Mouse (Mus musculus): ENCODE results near the gene Dpm3. TPM values are rescaled to one million over a fixed set of nuclear protein-coding genes. Genes with fewer than 3 reads are reported as not detected.
A peak's percentile ranks its signal among the peaks of the same experiment; 100 is the strongest.

Dpm3 gene
- polyA plus RNA-seq, 1 experiment from 2014 or later: 94.1 TPM

GRCm38 (mm10) chr3:89245688-89246171 is 13.4 kb upstream of the Dpm3 start, which contains the start of gene Krtcap2:
Gene Krtcap2, plus strand, starts transcription at chr3:89245966.
- H3K9ac ChIP-seq (ENCODE audit: low read depth, low read length): peak within 1 kb of the TSS; percentile 82
- peak; percentile 8; the same call in 1 of the 2 replicates for ATAC-seq (replicated peaks; ENCODE audit: insufficient number of reproducible peaks, low FRiP score, low TSS enrichment)
- 6% methylated on average over 20 of the region's 20 CpGs for WGBS (ENCODE audit: insufficient replicate concordance)

GRCm38 (mm10) chr3:89246261-89247100 is 12.7 kb upstream of the Dpm3 start, which contains the start of gene Trim46:
Gene Trim46, minus strand, starts transcription at chr3:89246309.
- Histone ChIP-seq H3K27ac (ENCODE audit: low read depth, low read length) (peak within 1 kb of the TSS; percentile 64), H3K4me3 (ENCODE audit: low read depth, low read length) (peak within 1 kb of the TSS; percentile 78), H3K9ac (ENCODE audit: low read depth, low read length) (peak within 1 kb of the TSS; percentile 82), H3K4me2 (peak within 1 kb of the TSS; percentile 75), H3K4me1 (ENCODE audit: control insufficient read depth, insufficient read depth, low read length) (peaks cover 35% of the 10 kb centered on the region), H3K9me3 (replicated peaks; ENCODE audit: control insufficient read depth, low read length) (no peaks in the 10 kb centered on the region), H3K27me3 (ENCODE audit: control insufficient read depth, insufficient read depth, low read length) (peaks cover 21% of the 10 kb centered on the region), H3K36me3 (ENCODE audit: control insufficient read depth, insufficient read depth, low read length) (no peaks in the 10 kb centered on the region; the same call in 1 of the 2 replicates)
- WGBS (ENCODE audit: insufficient replicate concordance): under 1% methylated on average over 42 of the region's 42 CpGs
- ATAC-seq (replicated peaks; ENCODE audit: insufficient number of reproducible peaks, low FRiP score, low TSS enrichment): peak; percentile 46

More at GRCm38 (mm10) chr3:89245688-89246171, 13.4 kb upstream of the Dpm3 start, which contains the start of gene Krtcap2:
- peak within 1 kb of the TSS; percentile 64 for H3K27ac ChIP-seq (ENCODE audit: low read depth, low read length)
- no peaks in the 10 kb centered on the region; the same call in 1 of the 2 replicates for H3K36me3 ChIP-seq (ENCODE audit: control insufficient read depth, insufficient read depth, low read length)
- peaks cover 21% of the 10 kb centered on the region for H3K27me3 ChIP-seq (ENCODE audit: control insufficient read depth, insufficient read depth, low read length)
- H3K4me2 ChIP-seq: peak within 1 kb of the TSS; percentile 75
- peak within 1 kb of the TSS; percentile 78 for H3K4me3 ChIP-seq (ENCODE audit: low read depth, low read length)
- H3K9me3 ChIP-seq (replicated peaks; ENCODE audit: control insufficient read depth, low read length): no peaks in the 10 kb centered on the region
- H3K4me1 ChIP-seq (ENCODE audit: control insufficient read depth, insufficient read depth, low read length): peaks cover 28% of the 10 kb centered on the region

- 77% methylated on average over 4 of the region's 4 CpGs for WGBS (ENCODE audit: insufficient replicate concordance)
- peaks cover 21% of the 10 kb centered on the region for H3K27me3 ChIP-seq (ENCODE audit: control insufficient read depth, insufficient read depth, low read length)
- H3K4me3 ChIP-seq (ENCODE audit: low read depth, low read length): no peak overlapping the region
- H3K9me3 ChIP-seq (replicated peaks; ENCODE audit: control insufficient read depth, low read length): no peaks in the 10 kb centered on the region
- H3K9ac ChIP-seq (ENCODE audit: low read depth, low read length): 0 out of 2 replicates have a peak overlapping the region, but pooled peaks have one; percentile 39
- no peaks in the 10 kb centered on the region; the same call in 1 of the 2 replicates for H3K36me3 ChIP-seq (ENCODE audit: control insufficient read depth, insufficient read depth, low read length)
- no peak for ATAC-seq (replicated peaks; ENCODE audit: insufficient number of reproducible peaks, low FRiP score, low TSS enrichment)
- no peak overlapping the region for H3K27ac ChIP-seq (ENCODE audit: low read depth, low read length)
- peaks cover 40% of the 10 kb centered on the region for H3K4me1 ChIP-seq (ENCODE audit: control insufficient read depth, insufficient read depth, low read length)
- H3K4me2 ChIP-seq: peak overlapping the region; percentile 75; the same call in 1 of the 2 replicates
Observed at GRCm38 (mm10) chr3:89247466-89247865, 11.7 kb upstream of the Dpm3 start.

GRCm38 (mm10) chr3:89250435-89251040 is 8.6 kb upstream of the Dpm3 start:
- Histone ChIP-seq H3K36me3 (ENCODE audit: control insufficient read depth, insufficient read depth, low read length) (no peaks in the 10 kb centered on the region; the same call in 1 of the 2 replicates), H3K27ac (ENCODE audit: low read depth, low read length) (peak overlapping the region; percentile 50; the same call in 1 of the 2 replicates), H3K4me1 (ENCODE audit: control insufficient read depth, insufficient read depth, low read length) (peaks cover 28% of the 10 kb centered on the region), H3K9ac (ENCODE audit: low read depth, low read length) (no peak overlapping the region), H3K4me3 (ENCODE audit: low read depth, low read length) (no peak overlapping the region), H3K27me3 (ENCODE audit: control insufficient read depth, insufficient read depth, low read length) (peaks cover 1% of the 10 kb centered on the region), H3K4me2 (peak overlapping the region; percentile 53; the same call in 1 of the 2 replicates), H3K9me3 (replicated peaks; ENCODE audit: control insufficient read depth, low read length) (no peaks in the 10 kb centered on the region)
- whole genome bisulfite sequencing (ENCODE audit: insufficient replicate concordance): 15% methylated on average over 7 of the region's 7 CpGs
- ATAC-seq (replicated peaks; ENCODE audit: insufficient number of reproducible peaks, low FRiP score, low TSS enrichment): no peak

- Histone ChIP-seq H3K27me3 (ENCODE audit: control insufficient read depth, insufficient read depth, low read length) (no peaks in the 10 kb centered on the region; the same call in 1 of the 2 replicates), H3K9ac (ENCODE audit: low read depth, low read length) (peak overlapping the region; percentile 43; the same call in 1 of the 2 replicates), H3K27ac (ENCODE audit: low read depth, low read length) (no peak overlapping the region), H3K36me3 (ENCODE audit: control insufficient read depth, insufficient read depth, low read length) (no peaks in the 10 kb centered on the region; the same call in 1 of the 2 replicates), H3K9me3 (replicated peaks; ENCODE audit: control insufficient read depth, low read length) (no peaks in the 10 kb centered on the region), H3K4me1 (ENCODE audit: control insufficient read depth, insufficient read depth, low read length) (peaks cover 24% of the 10 kb centered on the region), H3K4me2 (peak overlapping the region; percentile 53), H3K4me3 (ENCODE audit: low read depth, low read length) (0 out of 2 replicates have a peak overlapping the region, but pooled peaks have one; percentile 19)
- ATAC-seq (replicated peaks; ENCODE audit: insufficient number of reproducible peaks, low FRiP score, low TSS enrichment): 0 out of 2 replicates have a peak, but pooled peaks have one; percentile 31
- WGBS (ENCODE audit: insufficient replicate concordance): 12% methylated on average over 17 of the region's 17 CpGs
Observed at GRCm38 (mm10) chr3:89251365-89251895, 7.7 kb upstream of the Dpm3 start.

GRCm38 (mm10) chr3:89254994-89255393 is 4.2 kb upstream of the Dpm3 start:
- WGBS (ENCODE audit: insufficient replicate concordance): 87% methylated on average over 5 of the region's 5 CpGs
- Histone ChIP-seq H3K4me1 (ENCODE audit: control insufficient read depth, insufficient read depth, low read length) (peaks cover 18% of the 10 kb centered on the region), H3K9me3 (replicated peaks; ENCODE audit: control insufficient read depth, low read length) (no peaks in the 10 kb centered on the region), H3K27ac (ENCODE audit: low read depth, low read length) (no peak overlapping the region), H3K36me3 (ENCODE audit: control insufficient read depth, insufficient read depth, low read length) (no peaks in the 10 kb centered on the region), H3K9ac (ENCODE audit: low read depth, low read length) (no peak overlapping the region), H3K27me3 (ENCODE audit: control insufficient read depth, insufficient read depth, low read length) (no peaks in the 10 kb centered on the region; the same call in 1 of the 2 replicates), H3K4me2 (no peak overlapping the region), H3K4me3 (ENCODE audit: low read depth, low read length) (no peak overlapping the region)
- ATAC-seq (replicated peaks; ENCODE audit: insufficient number of reproducible peaks, low FRiP score, low TSS enrichment): no peak

- H3K27me3 ChIP-seq (ENCODE audit: control insufficient read depth, insufficient read depth, low read length): no peaks in the 10 kb centered on the region
- H3K4me1 ChIP-seq (ENCODE audit: control insufficient read depth, insufficient read depth, low read length): peaks cover 8% of the 10 kb centered on the region
- H3K4me2 ChIP-seq: no peak overlapping the region
- H3K36me3 ChIP-seq (ENCODE audit: control insufficient read depth, insufficient read depth, low read length): no peaks in the 10 kb centered on the region
- H3K9ac ChIP-seq (ENCODE audit: low read depth, low read length): no peak overlapping the region
- no peak for ATAC-seq (replicated peaks; ENCODE audit: insufficient number of reproducible peaks, low FRiP score, low TSS enrichment)
- WGBS (ENCODE audit: insufficient replicate concordance): 51% methylated on average over 5 of the region's 5 CpGs
- H3K4me3 ChIP-seq (ENCODE audit: low read depth, low read length): no peak overlapping the region
- no peaks in the 10 kb centered on the region for H3K9me3 ChIP-seq (replicated peaks; ENCODE audit: control insufficient read depth, low read length)
- H3K27ac ChIP-seq (ENCODE audit: low read depth, low read length): no peak overlapping the region
Observed at GRCm38 (mm10) chr3:89256177-89256576, 3.0 kb upstream of the Dpm3 start.

- Histone ChIP-seq H3K4me1 (ENCODE audit: control insufficient read depth, insufficient read depth, low read length) (no peaks in the 10 kb centered on the region), H3K9ac (ENCODE audit: low read depth, low read length) (no peak overlapping the region)
- ATAC-seq (replicated peaks; ENCODE audit: insufficient number of reproducible peaks, low FRiP score, low TSS enrichment): no peak
Observed at GRCm38 (mm10) chr3:89260211-89260610, 1.1 kb downstream of the Dpm3 start.

More at GRCm38 (mm10) chr3:89260211-89260610, 1.1 kb downstream of the Dpm3 start:
- 75% methylated on average over 3 of the region's 3 CpGs for WGBS (ENCODE audit: insufficient replicate concordance)
- Histone ChIP-seq H3K27me3 (ENCODE audit: control insufficient read depth, insufficient read depth, low read length) (no peaks in the 10 kb centered on the region), H3K36me3 (ENCODE audit: control insufficient read depth, insufficient read depth, low read length) (no peaks in the 10 kb centered on the region), H3K27ac (ENCODE audit: low read depth, low read length) (no peak overlapping the region), H3K9me3 (replicated peaks; ENCODE audit: control insufficient read depth, low read length) (no peaks in the 10 kb centered on the region), H3K4me2 (no peak overlapping the region), H3K4me3 (ENCODE audit: low read depth, low read length) (no peak overlapping the region)

Data from heart, embryonic 11.5 days (tissue).